Mouse (Mus musculus): ENCODE results near the gene Arhgap25. TPM values are rescaled to one million over a fixed set of nuclear protein-coding genes. Genes with fewer than 3 reads are reported as not detected.

Gene Arhgap25
- total and polyA plus RNA-seq, 2 experiments from 2014 or later = 2.2 to 3.3 TPM

- Histone ChIP-seq H3K9ac (no peak overlapping the region), H3K27ac (ENCODE audit: low read depth, low read length) (no peak overlapping the region), H3K9me3 (ENCODE audit: low read length) (no peaks in the 10 kb centered on the region), H3K27me3 (ENCODE audit: insufficient read depth, low read length) (no peaks in the 10 kb centered on the region), H3K4me1 (ENCODE audit: insufficient read depth) (no peaks in the 10 kb centered on the region), H3K4me3 (ENCODE audit: low read depth, low read length) (no peak overlapping the region), H3K36me3 (ENCODE audit: insufficient read depth) (no peaks in the 10 kb centered on the region), H3K4me2 (ENCODE audit: low read depth) (no peak overlapping the region)
- DNase-seq (no peak), ATAC-seq (no peak)
- no peak for TF ChIP-seq CTCF (IDR thresholded peaks at IDR 0.05; ENCODE audit: low read depth)
- 84% methylated on average over 1 of the region's 1 CpGs for WGBS
Observed at GRCm38 (mm10) chr6:87503536-87503935, 29.5 kb downstream of the Arhgap25 start.

GRCm38 (mm10) chr6:87502831-87503286 is 30.2 kb downstream of the Arhgap25 start:
- Histone ChIP-seq H3K4me2 (ENCODE audit: low read depth) (no peak overlapping the region), H3K27me3 (ENCODE audit: insufficient read depth, low read length) (no peaks in the 10 kb centered on the region), H3K9ac (no peak overlapping the region), H3K4me3 (ENCODE audit: low read depth, low read length) (no peak overlapping the region), H3K36me3 (ENCODE audit: insufficient read depth) (no peaks in the 10 kb centered on the region), H3K4me1 (ENCODE audit: insufficient read depth) (no peaks in the 10 kb centered on the region), H3K9me3 (ENCODE audit: low read length) (no peaks in the 10 kb centered on the region), H3K27ac (ENCODE audit: low read depth, low read length) (no peak overlapping the region)
- DNase-seq (no peak), ATAC-seq (no peak)
- whole genome bisulfite sequencing = 77% methylated on average over 10 of the region's 10 CpGs
- TF ChIP-seq CTCF (IDR thresholded peaks at IDR 0.05; ENCODE audit: low read depth) = no peak

GRCm38 (mm10) chr6:87502411-87502810 is 30.6 kb downstream of the Arhgap25 start:
- WGBS = 66% methylated on average over 6 of the region's 6 CpGs
- no peaks in the 10 kb centered on the region for H3K9me3 ChIP-seq (ENCODE audit: low read length)
- no peak overlapping the region for H3K4me3 ChIP-seq (ENCODE audit: low read depth, low read length)
- H3K4me1 ChIP-seq (ENCODE audit: insufficient read depth) = no peaks in the 10 kb centered on the region
- no peaks in the 10 kb centered on the region for H3K27me3 ChIP-seq (ENCODE audit: insufficient read depth, low read length)
- H3K9ac ChIP-seq = no peak overlapping the region
- no peak overlapping the region for H3K4me2 ChIP-seq (ENCODE audit: low read depth)
- TF ChIP-seq CTCF (IDR thresholded peaks at IDR 0.05; ENCODE audit: low read depth) = no peak
- DNase-seq = no peak
- H3K27ac ChIP-seq (ENCODE audit: low read depth, low read length) = no peak overlapping the region
- ATAC-seq = no peak
- no peaks in the 10 kb centered on the region for H3K36me3 ChIP-seq (ENCODE audit: insufficient read depth)

GRCm38 (mm10) chr6:87500696-87501095 is 32.4 kb downstream of the Arhgap25 start:
- Histone ChIP-seq H3K9ac (no peak overlapping the region), H3K4me2 (ENCODE audit: low read depth) (no peak overlapping the region), H3K27ac (ENCODE audit: low read depth, low read length) (no peak overlapping the region), H3K27me3 (ENCODE audit: insufficient read depth, low read length) (no peaks in the 10 kb centered on the region), H3K9me3 (ENCODE audit: low read length) (no peaks in the 10 kb centered on the region), H3K4me1 (ENCODE audit: insufficient read depth) (no peaks in the 10 kb centered on the region), H3K4me3 (ENCODE audit: low read depth, low read length) (no peak overlapping the region), H3K36me3 (ENCODE audit: insufficient read depth) (no peaks in the 10 kb centered on the region)
- ATAC-seq (no peak), DNase-seq (no peak)
- TF ChIP-seq CTCF (IDR thresholded peaks at IDR 0.05; ENCODE audit: low read depth) = no peak
- 86% methylated on average over 7 of the region's 7 CpGs for WGBS

GRCm38 (mm10) chr6:87499791-87500190 is 33.3 kb downstream of the Arhgap25 start:
- H3K4me3 ChIP-seq (ENCODE audit: low read depth, low read length) = no peak overlapping the region
- no peaks in the 10 kb centered on the region for H3K4me1 ChIP-seq (ENCODE audit: insufficient read depth)
- H3K27ac ChIP-seq (ENCODE audit: low read depth, low read length) = no peak overlapping the region
- no peak for TF ChIP-seq CTCF (IDR thresholded peaks at IDR 0.05; ENCODE audit: low read depth)
- H3K9me3 ChIP-seq (ENCODE audit: low read length) = no peaks in the 10 kb centered on the region
- DNase-seq (no peak), ATAC-seq (no peak)
- H3K36me3 ChIP-seq (ENCODE audit: insufficient read depth) = no peaks in the 10 kb centered on the region
- 73% methylated on average over 6 of the region's 6 CpGs for WGBS
- H3K9ac ChIP-seq = no peak overlapping the region
- H3K4me2 ChIP-seq (ENCODE audit: low read depth) = no peak overlapping the region
- H3K27me3 ChIP-seq (ENCODE audit: insufficient read depth, low read length) = no peaks in the 10 kb centered on the region

GRCm38 (mm10) chr6:87496143-87496542 is 36.9 kb downstream of the Arhgap25 start:
- H3K4me2 ChIP-seq (ENCODE audit: low read depth) = no peak overlapping the region
- H3K9ac ChIP-seq = no peak overlapping the region
- no peaks in the 10 kb centered on the region for H3K36me3 ChIP-seq (ENCODE audit: insufficient read depth)
- H3K27ac ChIP-seq (ENCODE audit: low read depth, low read length) = no peak overlapping the region
- TF ChIP-seq CTCF (IDR thresholded peaks at IDR 0.05; ENCODE audit: low read depth) = no peak
- 86% methylated on average over 9 of the region's 9 CpGs for WGBS
- H3K27me3 ChIP-seq (ENCODE audit: insufficient read depth, low read length) = no peaks in the 10 kb centered on the region
- ATAC-seq (no peak), DNase-seq (no peak)
- no peaks in the 10 kb centered on the region for H3K9me3 ChIP-seq (ENCODE audit: low read length)
- no peaks in the 10 kb centered on the region for H3K4me1 ChIP-seq (ENCODE audit: insufficient read depth)
- no peak overlapping the region for H3K4me3 ChIP-seq (ENCODE audit: low read depth, low read length)

GRCm38 (mm10) chr6:87494339-87494738 is 38.7 kb downstream of the Arhgap25 start:
- H3K4me2 ChIP-seq (ENCODE audit: low read depth) = no peak overlapping the region
- H3K36me3 ChIP-seq (ENCODE audit: insufficient read depth) = no peaks in the 10 kb centered on the region
- 77% methylated on average over 9 of the region's 9 CpGs for WGBS
- DNase-seq (no peak), ATAC-seq (no peak)
- no peaks in the 10 kb centered on the region for H3K27me3 ChIP-seq (ENCODE audit: insufficient read depth, low read length)
- no peak for TF ChIP-seq CTCF (IDR thresholded peaks at IDR 0.05; ENCODE audit: low read depth)
- no peak overlapping the region for H3K9ac ChIP-seq
- no peaks in the 10 kb centered on the region for H3K4me1 ChIP-seq (ENCODE audit: insufficient read depth)
- H3K4me3 ChIP-seq (ENCODE audit: low read depth, low read length) = no peak overlapping the region
- H3K9me3 ChIP-seq (ENCODE audit: low read length) = no peaks in the 10 kb centered on the region
- H3K27ac ChIP-seq (ENCODE audit: low read depth, low read length) = no peak overlapping the region

Data from forebrain, postnatal 0 days (tissue).